Comparison of ENCODE assay signal across 8 mouse cellular contexts in the genomic region with DNA sequence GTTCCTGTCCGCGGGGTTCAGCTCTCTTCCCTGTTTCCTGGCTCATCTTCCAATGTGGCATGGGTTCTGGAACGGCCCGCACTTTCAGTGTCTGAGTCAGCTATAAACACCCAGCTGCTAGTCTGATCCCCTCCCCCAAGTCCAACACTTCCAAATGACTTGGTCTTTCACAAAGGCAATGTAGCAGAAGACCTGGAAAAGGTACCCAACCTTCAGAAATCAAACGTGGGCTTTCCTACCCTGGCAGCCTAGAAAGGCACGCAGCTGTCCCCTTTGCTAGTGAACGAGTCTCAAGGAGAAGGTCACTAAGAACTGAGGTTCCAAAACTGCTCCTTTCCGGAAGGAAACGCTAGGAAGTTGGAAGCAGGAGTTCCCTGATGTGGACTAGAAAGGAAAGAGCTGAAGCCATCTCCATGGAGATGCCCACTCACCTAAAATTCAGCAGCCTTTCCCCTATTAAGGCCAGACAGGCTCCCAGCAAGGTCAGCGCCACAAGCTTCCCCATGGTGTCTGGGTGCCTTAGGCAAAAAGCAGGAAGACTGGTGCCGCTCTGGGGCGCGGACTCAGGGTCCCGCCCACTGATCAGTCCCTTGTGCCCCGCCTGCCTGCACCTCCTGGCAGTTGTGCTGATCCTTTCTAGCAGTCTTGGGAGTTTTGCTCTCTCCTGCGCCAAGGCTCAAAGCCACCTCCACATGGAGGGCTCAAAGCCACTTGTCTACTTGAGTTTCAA. TPM values are rescaled to one million over a fixed set of nuclear protein-coding genes. Genes with fewer than 3 reads are reported as not detected.
DNase-seq lines count a peak whose midpoint lies in the region; ATAC-seq and TF ChIP-seq lines count a peak whose summit lies in the region.

TSS of gene Pon3 (minus strand) at position 565 of the 730 bp plus-strand sequence.

- no peaks in the 10 kb centered on the region for H3K4me1 ChIP-seq in embryonic fibroblast, embryonic 13.5 days (ENCODE audit: control insufficient read depth, insufficient read depth, low read length)
- peaks cover 0 to 7% of the 10 kb centered on the region in 2 experiments; a peak in 1 of 4 replicates for H3K4me1 ChIP-seq in heart, embryonic 14.5 days (ENCODE audit: control insufficient read depth in 2 of 2, insufficient read depth in 2 of 2, low read length in 2 of 2)
- peaks cover 5% of the 10 kb centered on the region; the same call in 1 of the 2 replicates for H3K4me1 ChIP-seq in kidney, embryonic 16.5 days (ENCODE audit: insufficient read depth, low read length)
- H3K4me1 ChIP-seq in lung, embryonic 16.5 days (replicated peaks; ENCODE audit: control insufficient read depth, insufficient read depth, low read length), result peaks cover 7% of the 10 kb centered on the region; the same call in 1 of the 2 replicates
- peaks cover 7% of the 10 kb centered on the region; the same call in 1 of the 2 replicates for H3K4me1 ChIP-seq in olfactory bulb, adult 2 months (ENCODE audit: control insufficient read depth, insufficient read depth, low read length)

- TF ChIP-seq POLR2A in embryonic fibroblast, embryonic 13.5 days (IDR thresholded peaks at IDR 0.05; ENCODE audit: low read depth, low read length), result peak; percentile 66
- TF ChIP-seq POLR2A in olfactory bulb, adult 2 months (IDR thresholded peaks at IDR 0.05; ENCODE audit: insufficient read depth, low read depth, low read length), result no peak

- H3K27ac ChIP-seq in embryonic fibroblast, embryonic 13.5 days (ENCODE audit: insufficient read depth, low read length), result no peak within 1 kb of the TSS
- peak within 1 kb of the TSS; percentile 55 to 67; a peak in 3 of 4 replicates for H3K27ac ChIP-seq in heart, embryonic 14.5 days (replicated peaks in 1 of 2; ENCODE audit: control insufficient read depth in 1 of 2, insufficient read depth in 1 of 2, low read depth in 2 of 2, low read length in 2 of 2)
- H3K27ac ChIP-seq in kidney, embryonic 16.5 days (ENCODE audit: low read length), result peak within 1 kb of the TSS; percentile 49
- H3K27ac ChIP-seq in lung, embryonic 16.5 days (ENCODE audit: low read length), result peak within 1 kb of the TSS; percentile 58
- no peak within 1 kb of the TSS for H3K27ac ChIP-seq in olfactory bulb, adult 2 months (ENCODE audit: insufficient read depth, low read depth, low read length)

- ATAC-seq in activated CD4-positive, CD25-positive, alpha-beta regulatory T cell, adult 4 months, result peak; percentile 86
- ATAC-seq in heart, embryonic 14.5 days (ENCODE audit: insufficient number of reproducible peaks, insufficient read depth, low FRiP score, low read depth), result peak; percentile 93
- peak; percentile 96 for ATAC-seq in kidney, embryonic 16.5 days (ENCODE audit: low FRiP score, low TSS enrichment)
- peak; percentile 97 for ATAC-seq in lung, embryonic 16.5 days (ENCODE audit: low read depth)

- WGBS in heart, embryonic 14.5 days, result 3% methylated on average over 16 of the region's 16 CpGs
- 4% methylated on average over 16 of the region's 16 CpGs for WGBS in kidney, embryonic 16.5 days
- WGBS in lung, embryonic 16.5 days, result 4% methylated on average over 16 of the region's 16 CpGs
- WGBS in olfactory bulb, adult 2 months, result 14% methylated on average over 16 of the region's 16 CpGs

- H3K9ac ChIP-seq in heart, embryonic 14.5 days (ENCODE audit: low read length), result peak within 1 kb of the TSS; percentile 75
- peak within 1 kb of the TSS; percentile 63 for H3K9ac ChIP-seq in kidney, embryonic 16.5 days (replicated peaks; ENCODE audit: low read length)
- peak within 1 kb of the TSS; percentile 66 for H3K9ac ChIP-seq in lung, embryonic 16.5 days (ENCODE audit: low read length)

- H3K4me2 ChIP-seq in heart, embryonic 14.5 days (ENCODE audit: low read length), result peak within 1 kb of the TSS; percentile 75
- peak within 1 kb of the TSS; percentile 65 for H3K4me2 ChIP-seq in kidney, embryonic 16.5 days (replicated peaks; ENCODE audit: low read depth, low read length)
- peak within 1 kb of the TSS; percentile 77 for H3K4me2 ChIP-seq in lung, embryonic 16.5 days (ENCODE audit: low read depth, low read length)

- peak within 1 kb of the TSS; percentile 35 for H3K4me3 ChIP-seq in embryonic fibroblast, embryonic 13.5 days (ENCODE audit: insufficient read depth, low read length)
- peak within 1 kb of the TSS; percentile 52 to 81 for H3K4me3 ChIP-seq in heart, embryonic 14.5 days (ENCODE audit: control insufficient read depth in 1 of 2, insufficient read depth in 1 of 2, low read depth in 1 of 2, low read length in 2 of 2)
- peak within 1 kb of the TSS; percentile 55 for H3K4me3 ChIP-seq in kidney, embryonic 16.5 days (ENCODE audit: low read length)
- H3K4me3 ChIP-seq in lung, embryonic 16.5 days (ENCODE audit: low read length), result peak within 1 kb of the TSS; percentile 59
- 0 out of 2 replicates have a peak within 1 kb of the TSS, but pooled peaks have one; percentile 14 for H3K4me3 ChIP-seq in olfactory bulb, adult 2 months (ENCODE audit: insufficient read depth, low read depth, low read length)

- 0 out of 2 replicates have a peak, but pooled peaks cover 6% of the 10 kb centered on the region for H3K36me3 ChIP-seq in heart, embryonic 14.5 days (ENCODE audit: control insufficient read depth, insufficient read depth, low read length)
- H3K36me3 ChIP-seq in kidney, embryonic 16.5 days (ENCODE audit: insufficient read depth, low read length), result no peaks in the 10 kb centered on the region
- no peaks in the 10 kb centered on the region for H3K36me3 ChIP-seq in lung, embryonic 16.5 days (ENCODE audit: control insufficient read depth, insufficient read depth, low read length)

- no peaks in the 10 kb centered on the region for H3K27me3 ChIP-seq in heart, embryonic 14.5 days (ENCODE audit: control insufficient read depth, insufficient read depth, low read length)
- no peaks in the 10 kb centered on the region for H3K27me3 ChIP-seq in kidney, embryonic 16.5 days (ENCODE audit: insufficient read depth, low read length)
- no peaks in the 10 kb centered on the region for H3K27me3 ChIP-seq in lung, embryonic 16.5 days (ENCODE audit: control insufficient read depth, insufficient read depth, low read depth, low read length)

- no peaks in the 10 kb centered on the region for H3K9me3 ChIP-seq in heart, embryonic 14.5 days (ENCODE audit: control insufficient read depth, low read length)
- H3K9me3 ChIP-seq in kidney, embryonic 16.5 days (ENCODE audit: low read length), result no peaks in the 10 kb centered on the region
- H3K9me3 ChIP-seq in lung, embryonic 16.5 days (ENCODE audit: control insufficient read depth, low read length), result no peaks in the 10 kb centered on the region

- peak; percentile 34 to 38 for DNase-seq in B cell, adult 2 months
- DNase-seq in urinary bladder, adult 2 months (ENCODE audit: low spot score), result peak; percentile 48

- TF ChIP-seq CTCF in embryonic fibroblast, embryonic 13.5 days (IDR thresholded peaks at IDR 0.05; ENCODE audit: borderline replicate concordance, insufficient read depth, low read length), result no peak
- no peak for TF ChIP-seq CTCF in olfactory bulb, adult 2 months (IDR thresholded peaks at IDR 0.05; ENCODE audit: insufficient read depth, low read depth, low read length)

RNA-seq across cellular contexts. Expression of gene Pon3, which starts in this region (rescaled TPM):
- polyA plus RNA-seq in activated CD4-positive, CD25-positive, alpha-beta regulatory T cell, adult 4 months (2017; shearing (Covaris generic)), result 10 to 100 TPM; 22.0 to 28.1 TPM
- 33.5 and 35.6 TPM in 2 replicates for polyA plus RNA-seq in embryonic fibroblast, embryonic 13.5 days (2011; ENCODE audit: insufficient read length, low read depth, missing spikeins)
- polyA plus RNA-seq in heart, embryonic 14.5 days (2014; fragmentation: Nextera tagmentation; extraction: Ambion mirVana), result 43.9 and 45.3 TPM in 2 replicates
- polyA plus RNA-seq in kidney, embryonic 16.5 days (2015; fragmentation: Nextera tagmentation; extraction: Ambion mirVana), result 12.8 and 14.3 TPM in 2 replicates
- polyA plus RNA-seq in lung, embryonic 16.5 days (2015; fragmentation: Nextera tagmentation; extraction: Ambion mirVana), result 28.9 and 31.9 TPM in 2 replicates
- polyA plus RNA-seq in olfactory bulb, adult 2 months (2012; ENCODE audit: insufficient read depth, insufficient read length, low replicate concordance, missing spikeins), result not detected in 2 replicates
- polyA plus RNA-seq in urinary bladder, adult 2 months (2012; rRNA removed), result 50.1 and 51.9 TPM in 2 replicates

Comparison
In these comparisons a context has a peak if more than half of its experiments do, and no peak if none do; other contexts are left out.
1. RNA of gene Pon3 (polyA plus RNA-seq): 50.1 to 51.9 TPM in urinary bladder, adult 2 months, 43.9 to 45.3 TPM in heart, embryonic 14.5 days, 33.5 to 35.6 TPM in embryonic fibroblast, embryonic 13.5 days, 28.9 to 31.9 TPM in lung, embryonic 16.5 days, 22.0 to 28.1 TPM in activated CD4-positive, CD25-positive, alpha-beta regulatory T cell, adult 4 months and 12.8 to 14.3 TPM in kidney, embryonic 16.5 days; not detected in olfactory bulb, adult 2 months; every median in the first group is over 10 times any median in the second.
2. H3K27ac ChIP-seq: peak in heart, embryonic 14.5 days (2 of 2), kidney, embryonic 16.5 days (single experiment) and lung, embryonic 16.5 days (single experiment); none in embryonic fibroblast, embryonic 13.5 days (single experiment) and olfactory bulb, adult 2 months (single experiment).
3. H3K4me3 ChIP-seq: peak in every context shown above with its lines; median percentile 66 in heart, embryonic 14.5 days; 59 in lung, embryonic 16.5 days; 55 in kidney, embryonic 16.5 days; 35 in embryonic fibroblast, embryonic 13.5 days; 14 in olfactory bulb, adult 2 months.
4. Peak in every context shown above with its lines, with median percentiles within 50 percentile points of each other: ATAC-seq, H3K4me2 ChIP-seq and H3K9ac ChIP-seq.